Mouse (Mus musculus): ENCODE measurements around the gene Olfr9. TPM values are rescaled to one million over a fixed set of nuclear protein-coding genes. Genes with fewer than 3 reads are reported as not detected.

The Olfr9 gene
- not detected for polyA plus RNA-seq (2014; fragmentation: Illumina TruSeq; extraction: RNeasy Lipid Tissue Mini Kit (QIAGEN cat#74804); ENCODE audit: low replicate concordance)

DNA sequence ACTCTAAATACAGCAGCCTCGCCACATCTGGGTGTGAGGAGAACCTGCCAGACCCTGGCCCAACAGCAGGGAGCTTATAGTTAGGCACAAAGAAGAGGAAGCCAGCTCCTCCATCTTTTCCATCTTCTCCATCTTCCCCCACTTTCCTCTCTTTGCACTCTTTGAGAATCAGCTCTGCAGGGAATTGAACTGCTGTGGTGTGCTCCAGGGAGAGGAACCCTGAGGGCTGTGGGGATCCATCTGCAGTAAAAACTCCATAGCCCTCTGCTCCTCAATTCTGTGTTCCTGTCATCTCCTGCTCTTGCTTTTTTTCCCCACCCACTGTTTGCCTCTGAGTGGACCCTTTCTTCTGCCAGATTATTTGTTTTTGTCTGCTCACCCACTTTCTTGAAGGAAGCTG is at the start of gene Olfr9:
TSS of gene Olfr9 (plus strand) at position 301 of the 400 bp plus-strand sequence.

DNA sequence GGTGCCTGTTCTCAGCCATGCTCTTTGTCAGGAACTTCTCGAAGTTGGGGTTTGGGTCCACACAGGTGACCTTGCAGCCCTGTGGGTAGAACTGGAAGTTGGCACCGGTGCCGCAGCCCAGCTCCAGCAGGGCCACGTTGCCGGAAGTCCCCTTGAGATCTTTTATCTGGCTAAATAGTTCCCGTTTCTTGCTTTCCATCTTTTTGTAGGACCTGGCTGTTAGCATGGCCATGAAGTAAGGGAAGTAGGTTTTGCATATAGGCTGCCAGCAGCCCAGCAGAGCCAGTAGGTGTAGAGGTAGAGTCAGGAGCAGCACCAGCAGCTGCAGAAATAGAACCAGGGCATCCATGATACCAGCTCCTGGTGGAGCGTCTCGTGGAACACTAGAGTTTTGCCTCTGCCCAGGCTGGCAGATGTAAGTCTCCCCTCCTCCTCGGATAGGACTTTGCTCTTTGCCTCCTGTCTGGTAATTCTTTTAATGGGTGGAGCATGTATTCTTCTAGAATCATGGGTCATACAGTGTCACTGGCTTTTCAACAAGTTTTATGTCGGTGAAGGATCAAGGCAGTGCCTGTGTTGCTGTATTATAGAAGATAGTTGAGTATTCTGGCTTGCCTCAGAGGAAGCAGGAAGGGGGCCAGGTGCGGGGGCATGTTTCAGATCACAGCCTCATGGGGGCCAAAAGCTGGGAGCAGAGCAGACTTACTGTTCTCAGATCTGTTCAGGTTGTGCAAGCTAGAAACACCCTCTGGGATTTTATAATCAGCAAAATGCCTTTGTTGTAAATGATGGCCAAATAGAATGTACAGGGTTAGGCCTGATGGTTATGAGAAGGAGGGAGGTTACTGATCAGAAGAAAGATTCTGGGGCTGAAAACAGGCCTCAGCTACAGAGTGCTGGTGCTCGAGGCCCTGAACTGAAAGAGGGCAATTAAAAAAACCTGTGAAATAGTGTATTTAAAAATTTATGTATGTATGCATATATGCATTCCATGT is 28.3 kb upstream of the Olfr9 start, which contains the start of gene Mettl7b:
TSS of gene Mettl7b (minus strand) at position 399 of the 995 bp plus-strand sequence.

GRCm38 (mm10) chr10:129010288-129010841 is 21.1 kb downstream of the Olfr9 start, which contains the start of gene Olfr763:
TSS of gene Olfr763 (plus strand) at chr10:129010791.

GRCm38 (mm10) chr10:129039796-129040195 is 50.6 kb downstream of the Olfr9 start, which contains the start of gene Olfr764-ps1:
TSS of gene Olfr764-ps1 (minus strand) at chr10:129039896.

Other genes with a start within 250 kb of the Olfr9 start
- gene Dgka, start 244.6 kb upstream of the Olfr9 start, polyA plus RNA-seq (2014; fragmentation: Illumina TruSeq; extraction: RNeasy Lipid Tissue Mini Kit (QIAGEN cat#74804); ENCODE audit: low replicate concordance), result 41.2 TPM
- gene Pym1, start 241.5 kb upstream of the Olfr9 start, polyA plus RNA-seq (2014; fragmentation: Illumina TruSeq; extraction: RNeasy Lipid Tissue Mini Kit (QIAGEN cat#74804); ENCODE audit: low replicate concordance), result 0.89 TPM
- gene Mmp19, start 198.5 kb upstream of the Olfr9 start, polyA plus RNA-seq (2014; fragmentation: Illumina TruSeq; extraction: RNeasy Lipid Tissue Mini Kit (QIAGEN cat#74804); ENCODE audit: low replicate concordance), result 2.0 TPM
- gene Dnajc14, start 185.4 kb upstream of the Olfr9 start, polyA plus RNA-seq (2014; fragmentation: Illumina TruSeq; extraction: RNeasy Lipid Tissue Mini Kit (QIAGEN cat#74804); ENCODE audit: low replicate concordance), result 39.9 TPM
- 3.1 TPM for gene Tmem198b, start 185.1 kb upstream of the Olfr9 start, polyA plus RNA-seq (2014; fragmentation: Illumina TruSeq; extraction: RNeasy Lipid Tissue Mini Kit (QIAGEN cat#74804); ENCODE audit: low replicate concordance)
- 242 TPM for gene Sarnp, start 172.1 kb upstream of the Olfr9 start, polyA plus RNA-seq (2014; fragmentation: Illumina TruSeq; extraction: RNeasy Lipid Tissue Mini Kit (QIAGEN cat#74804); ENCODE audit: low replicate concordance)
- 206 TPM for gene Ormdl2, start 167.8 kb upstream of the Olfr9 start, polyA plus RNA-seq (2014; fragmentation: Illumina TruSeq; extraction: RNeasy Lipid Tissue Mini Kit (QIAGEN cat#74804); ENCODE audit: low replicate concordance)
- 0.85 TPM for gene Gdf11, start 97.7 kb upstream of the Olfr9 start, polyA plus RNA-seq (2014; fragmentation: Illumina TruSeq; extraction: RNeasy Lipid Tissue Mini Kit (QIAGEN cat#74804); ENCODE audit: low replicate concordance)
- 401 TPM for gene Cd63, start 88.4 kb upstream of the Olfr9 start, polyA plus RNA-seq (2014; fragmentation: Illumina TruSeq; extraction: RNeasy Lipid Tissue Mini Kit (QIAGEN cat#74804); ENCODE audit: low replicate concordance)
- 1.5 TPM for gene Rdh5, start 66.5 kb upstream of the Olfr9 start, polyA plus RNA-seq (2014; fragmentation: Illumina TruSeq; extraction: RNeasy Lipid Tissue Mini Kit (QIAGEN cat#74804); ENCODE audit: low replicate concordance)
- gene Bloc1s1, start 65.4 kb upstream of the Olfr9 start, polyA plus RNA-seq (2014; fragmentation: Illumina TruSeq; extraction: RNeasy Lipid Tissue Mini Kit (QIAGEN cat#74804); ENCODE audit: low replicate concordance), result 2.2 TPM
- gene Itga7, start 55.6 kb upstream of the Olfr9 start, polyA plus RNA-seq (2014; fragmentation: Illumina TruSeq; extraction: RNeasy Lipid Tissue Mini Kit (QIAGEN cat#74804); ENCODE audit: low replicate concordance), result 0.45 TPM
- 4.3 TPM for gene Mettl7b, start 28.4 kb upstream of the Olfr9 start, polyA plus RNA-seq (2014; fragmentation: Illumina TruSeq; extraction: RNeasy Lipid Tissue Mini Kit (QIAGEN cat#74804); ENCODE audit: low replicate concordance)
- not detected for gene Olfr763, start 21.4 kb downstream of the Olfr9 start, polyA plus RNA-seq (2014; fragmentation: Illumina TruSeq; extraction: RNeasy Lipid Tissue Mini Kit (QIAGEN cat#74804); ENCODE audit: low replicate concordance)
- not detected for gene Olfr764-ps1, start 50.5 kb downstream of the Olfr9 start, polyA plus RNA-seq (2014; fragmentation: Illumina TruSeq; extraction: RNeasy Lipid Tissue Mini Kit (QIAGEN cat#74804); ENCODE audit: low replicate concordance)
- not detected for gene Olfr765, start 60.6 kb downstream of the Olfr9 start, polyA plus RNA-seq (2014; fragmentation: Illumina TruSeq; extraction: RNeasy Lipid Tissue Mini Kit (QIAGEN cat#74804); ENCODE audit: low replicate concordance)
- gene Olfr766-ps1, start 79.5 kb downstream of the Olfr9 start, polyA plus RNA-seq (2014; fragmentation: Illumina TruSeq; extraction: RNeasy Lipid Tissue Mini Kit (QIAGEN cat#74804); ENCODE audit: low replicate concordance), result not detected
- not detected for gene Olfr767, start 93.5 kb downstream of the Olfr9 start, polyA plus RNA-seq (2014; fragmentation: Illumina TruSeq; extraction: RNeasy Lipid Tissue Mini Kit (QIAGEN cat#74804); ENCODE audit: low replicate concordance)
- gene Olfr768, start 109.9 kb downstream of the Olfr9 start, polyA plus RNA-seq (2014; fragmentation: Illumina TruSeq; extraction: RNeasy Lipid Tissue Mini Kit (QIAGEN cat#74804); ENCODE audit: low replicate concordance), result not detected
- gene Olfr769, start 128.4 kb downstream of the Olfr9 start, polyA plus RNA-seq (2014; fragmentation: Illumina TruSeq; extraction: RNeasy Lipid Tissue Mini Kit (QIAGEN cat#74804); ENCODE audit: low replicate concordance), result not detected
- not detected for gene Olfr770, start 149.6 kb downstream of the Olfr9 start, polyA plus RNA-seq (2014; fragmentation: Illumina TruSeq; extraction: RNeasy Lipid Tissue Mini Kit (QIAGEN cat#74804); ENCODE audit: low replicate concordance)
- not detected for gene Olfr771, start 175.3 kb downstream of the Olfr9 start, polyA plus RNA-seq (2014; fragmentation: Illumina TruSeq; extraction: RNeasy Lipid Tissue Mini Kit (QIAGEN cat#74804); ENCODE audit: low replicate concordance)
- not detected for gene Olfr772, start 188.5 kb downstream of the Olfr9 start, polyA plus RNA-seq (2014; fragmentation: Illumina TruSeq; extraction: RNeasy Lipid Tissue Mini Kit (QIAGEN cat#74804); ENCODE audit: low replicate concordance)
- gene Olfr773, start 198.0 kb downstream of the Olfr9 start, polyA plus RNA-seq (2014; fragmentation: Illumina TruSeq; extraction: RNeasy Lipid Tissue Mini Kit (QIAGEN cat#74804); ENCODE audit: low replicate concordance), result not detected
- gene Olfr774, start 246.8 kb downstream of the Olfr9 start, polyA plus RNA-seq (2014; fragmentation: Illumina TruSeq; extraction: RNeasy Lipid Tissue Mini Kit (QIAGEN cat#74804); ENCODE audit: low replicate concordance), result not detected